Mouse (Mus musculus) lung, embryonic 16.5 days (tissue): ENCODE measurements around the gene Zbtb21. TPM values are rescaled to one million over a fixed set of nuclear protein-coding genes. Genes with fewer than 3 reads are reported as not detected.

Experiments
- ATAC-seq: fragments of 200-750 bp; cut with Nextera tagmentation; 2 replicates; pipeline ENCODE4 v1.8.0; 2017; ENCODE audit warnings: low read depth, mild to moderate bottlenecking, moderate library complexity
- H3K27ac ChIP-seq: fragments of 300-500 bp; sonication (generic); 2 replicates; pipeline ENCODE4 v1.5.1; 2014; ENCODE audit warnings: mild to moderate bottlenecking, control low read depth, low read length
- H3K27me3 ChIP-seq: fragments of 300-500 bp; sonication (generic); 2 replicates; pipeline ENCODE4 v1.6.1; 2014; ENCODE audit warnings: low read depth, low read length, mixed read lengths; ENCODE audit not compliant: control insufficient read depth, insufficient read depth
- H3K36me3 ChIP-seq: fragments of 300-500 bp; sonication (generic); 2 replicates; pipeline ENCODE4 v1.6.1; 2014; ENCODE audit warnings: low read length; ENCODE audit not compliant: control insufficient read depth, insufficient read depth
- H3K4me1 ChIP-seq: fragments of 300-500 bp; sonication (generic); replicated peaks from 2 replicates; pipeline ENCODE4 v1.6.1; 2014; ENCODE audit warnings: low read length, mixed read lengths; ENCODE audit not compliant: control insufficient read depth, insufficient read depth
- H3K4me2 ChIP-seq: fragments of 300-500 bp; sonication (generic); 2 replicates; pipeline ENCODE4 v1.6.1; 2014; ENCODE audit warnings: low read depth, low read length, control low read depth
- H3K4me3 ChIP-seq: fragments of 300-500 bp; sonication (generic); 2 replicates; pipeline ENCODE4 v1.5.1; 2014; ENCODE audit warnings: mild to moderate bottlenecking, low read length, control low read depth
- H3K9ac ChIP-seq: fragments of 300-500 bp; sonication (generic); 2 replicates; pipeline ENCODE4 v1.6.1; 2014; ENCODE audit warnings: low read length, control low read depth
- H3K9me3 ChIP-seq: fragments of 300-500 bp; sonication (generic); 2 replicates; pipeline ENCODE4 v1.6.1; 2016; ENCODE audit warnings: low read length; ENCODE audit not compliant: control insufficient read depth
- WGBS: fragments of 180-500 bp; shearing (Covaris S2); extraction: QIAGEN DNeasy Blood & Tissue Kit; methylation state at CpG from one replicate; pipeline ENCODE4 v1.1.7; 2014; 5-methylcytosine and 5-hydroxymethylcytosine counted together
- polyA plus RNA-seq: library from polyadenylated mRNA; unstranded; fragments of >200 nt; fragmentation: Nextera tagmentation; extraction: Ambion mirVana; gene quantifications from 2 replicates; pipeline ENCODE4 v1.2.1, GENCODE M21; 2015

Gene Zbtb21
- polyA plus RNA-seq, 1 experiment from 2014 or later: 13.6 TPM

DNA sequence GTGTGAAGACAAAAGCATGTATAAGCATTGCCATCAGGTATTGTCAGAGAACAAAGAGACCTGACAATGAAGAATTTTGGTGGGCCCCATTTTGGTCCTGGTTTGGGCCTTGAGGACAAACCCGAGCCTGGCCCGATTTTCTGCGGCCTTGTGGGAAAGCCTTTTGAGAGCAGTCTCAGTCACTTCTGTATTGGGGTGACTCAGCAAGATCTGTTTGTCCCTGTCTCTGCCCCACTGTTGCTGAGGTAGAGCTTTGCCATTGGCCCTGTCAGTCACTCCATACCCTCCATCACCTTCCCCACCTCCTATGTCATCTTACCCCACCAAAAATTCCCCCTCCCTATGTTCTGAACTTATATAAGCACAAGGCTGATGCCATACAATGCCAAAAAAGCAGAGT, 15.3 kb upstream of the Zbtb21 start:
- H3K27ac ChIP-seq: no peak overlapping the region
- ATAC-seq: no peak

DNA sequence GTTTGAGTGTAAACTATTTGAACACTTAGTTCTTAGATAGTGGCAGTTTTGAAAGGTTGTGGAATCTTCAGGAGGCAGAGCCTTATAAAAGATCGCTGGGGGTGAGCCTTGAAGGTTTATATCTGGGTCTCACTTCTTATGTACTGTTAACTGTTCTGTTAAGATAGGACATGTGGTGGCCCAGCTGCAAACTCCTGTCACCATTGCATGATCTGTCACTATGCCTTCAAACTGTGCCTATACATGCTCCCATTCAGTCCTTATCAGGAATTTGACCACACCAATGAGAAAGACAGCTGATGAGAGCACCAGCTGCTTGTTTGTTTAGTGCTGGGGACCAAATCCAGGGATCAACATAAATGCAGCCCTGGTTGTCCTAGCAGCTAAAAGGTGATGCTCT, 14.9 kb upstream of the Zbtb21 start:
- ATAC-seq: no peak
- Histone ChIP-seq H3K4me2 (no peak overlapping the region), H3K27me3 (no peaks in the 10 kb centered on the region), H3K4me3 (no peak overlapping the region), H3K36me3 (no peaks in the 10 kb centered on the region), H3K9me3 (no peaks in the 10 kb centered on the region), H3K4me1 (no peaks in the 10 kb centered on the region), H3K9ac (no peak overlapping the region), H3K27ac (no peak overlapping the region)
- WGBS: 55% methylated on average over 1 of the region's 1 CpGs

More for the DNA sequence above, 15.3 kb upstream of the Zbtb21 start:
- Histone ChIP-seq H3K36me3 (no peaks in the 10 kb centered on the region), H3K4me3 (no peak overlapping the region), H3K9ac (no peak overlapping the region), H3K9me3 (no peaks in the 10 kb centered on the region), H3K27me3 (no peaks in the 10 kb centered on the region), H3K4me1 (no peaks in the 10 kb centered on the region), H3K4me2 (no peak overlapping the region)
- WGBS: 92% methylated on average over 3 of the region's 3 CpGs

DNA sequence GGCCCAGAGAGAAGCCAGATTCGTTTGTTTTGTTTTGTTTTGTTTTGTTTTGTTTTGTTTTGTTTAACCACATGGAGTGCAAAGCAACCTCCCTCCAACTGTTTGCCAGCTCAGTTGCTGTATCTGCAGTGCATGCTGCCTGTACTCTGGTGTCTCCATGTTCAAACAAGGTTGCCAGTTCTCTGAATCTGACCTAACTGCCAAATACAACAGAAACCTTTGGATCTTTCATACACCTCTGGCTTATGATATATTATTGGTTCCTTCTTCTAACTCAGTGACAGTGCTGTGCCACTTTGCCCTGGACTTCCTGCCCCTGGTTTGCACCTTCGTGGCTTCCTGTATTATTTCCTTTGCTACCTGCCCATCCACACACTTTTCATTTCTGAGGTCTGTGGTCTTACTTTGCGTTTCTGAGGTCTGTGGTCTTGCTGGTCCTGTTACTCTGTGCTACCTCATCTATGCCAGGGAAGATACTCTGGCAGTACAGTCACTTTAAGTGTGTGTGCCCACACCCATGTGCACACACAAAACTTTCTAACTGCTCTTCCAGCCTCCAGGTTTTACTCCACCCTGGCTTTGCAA, 1.6 kb upstream of the Zbtb21 start:
- Histone ChIP-seq H3K27me3 (no peaks in the 10 kb centered on the region), H3K27ac (no peak overlapping the region), H3K4me3 (no peak overlapping the region), H3K4me1 (peaks cover 8% of the 10 kb centered on the region; the same call in 1 of the 2 replicates), H3K4me2 (no peak overlapping the region), H3K9ac (no peak overlapping the region), H3K9me3 (no peaks in the 10 kb centered on the region), H3K36me3 (no peaks in the 10 kb centered on the region)
- no peak for ATAC-seq
- WGBS: 81% methylated on average over 3 of the region's 3 CpGs

DNA sequence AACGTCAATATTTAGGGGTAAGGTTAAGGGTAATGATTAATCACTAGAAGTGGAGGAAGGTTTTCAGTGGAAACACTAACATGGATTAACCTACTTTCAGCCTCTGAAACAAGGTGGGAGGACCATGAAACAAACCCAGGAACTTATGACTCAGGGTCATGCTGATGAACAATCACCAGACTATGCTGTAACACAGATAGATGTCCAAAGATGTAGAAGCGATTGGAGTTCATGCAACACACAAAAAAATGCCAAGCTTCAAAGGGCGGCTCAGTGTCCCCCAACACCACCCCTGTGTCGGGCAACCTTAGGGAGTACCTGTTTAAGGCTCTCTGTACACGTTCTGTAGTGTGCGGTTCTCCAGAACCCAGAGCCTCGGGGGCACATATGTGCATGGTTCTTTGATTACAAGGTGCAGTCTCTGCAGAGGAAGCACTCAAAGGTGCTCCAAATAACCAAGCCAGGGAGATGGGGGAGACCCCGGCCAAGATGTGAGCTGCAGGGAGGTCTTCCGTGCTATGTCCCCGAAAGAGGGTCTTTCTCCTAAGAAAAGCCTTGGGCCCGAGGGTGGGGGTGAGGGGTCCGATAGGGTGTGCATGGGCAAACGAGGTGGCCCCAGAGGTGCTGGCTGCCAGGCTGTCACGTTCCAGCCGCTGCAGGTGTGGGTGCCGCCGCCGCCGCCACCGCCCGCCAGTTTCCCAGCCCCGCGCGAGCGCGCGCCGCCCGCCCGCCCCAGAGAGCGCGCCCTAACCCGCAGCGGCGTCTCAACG, 856 bp downstream of the Zbtb21 start:
- ATAC-seq: no peak; the same call in 1 of the 2 replicates
- Histone ChIP-seq H3K27me3 (no peaks in the 10 kb centered on the region), H3K27ac (peak overlapping the region; percentile 96), H3K4me3 (peak overlapping the region; percentile 79), H3K9me3 (no peaks in the 10 kb centered on the region), H3K4me2 (peak overlapping the region; percentile 89), H3K9ac (peak overlapping the region; percentile 90), H3K36me3 (no peaks in the 10 kb centered on the region; the same call in 1 of the 2 replicates), H3K4me1 (peaks cover 8% of the 10 kb centered on the region; the same call in 1 of the 2 replicates)
- 5% methylated on average over 25 of the region's 36 CpGs for WGBS

DNA sequence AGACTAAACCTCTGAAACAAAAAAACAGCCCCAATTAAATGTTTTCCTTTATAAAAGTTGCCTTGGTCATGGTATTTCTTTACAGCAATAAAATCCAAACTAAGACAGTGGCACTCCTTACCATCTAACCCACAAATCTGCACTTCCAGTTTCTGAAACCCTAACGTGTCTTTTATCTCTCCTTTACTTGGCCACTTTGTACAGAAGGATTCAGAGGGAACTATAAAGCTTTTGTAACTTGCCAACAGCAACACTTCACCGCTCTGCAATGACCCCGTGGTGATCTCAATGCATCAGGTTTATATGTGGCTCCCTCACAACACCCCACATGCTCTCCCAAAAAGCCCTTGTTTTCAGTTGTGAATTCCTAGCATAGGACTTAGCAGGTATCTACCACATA, 2.1 kb downstream of the Zbtb21 start:
- ATAC-seq: no peak
- H3K9me3 ChIP-seq: no peaks in the 10 kb centered on the region
- no peak overlapping the region for H3K9ac ChIP-seq
- no peak overlapping the region for H3K27ac ChIP-seq
- no peak overlapping the region for H3K4me2 ChIP-seq
- H3K4me3 ChIP-seq: no peak overlapping the region
- WGBS: 89% methylated on average over 3 of the region's 3 CpGs
- peaks cover 8% of the 10 kb centered on the region; the same call in 1 of the 2 replicates for H3K4me1 ChIP-seq
- H3K27me3 ChIP-seq: no peaks in the 10 kb centered on the region
- no peaks in the 10 kb centered on the region; the same call in 1 of the 2 replicates for H3K36me3 ChIP-seq

DNA sequence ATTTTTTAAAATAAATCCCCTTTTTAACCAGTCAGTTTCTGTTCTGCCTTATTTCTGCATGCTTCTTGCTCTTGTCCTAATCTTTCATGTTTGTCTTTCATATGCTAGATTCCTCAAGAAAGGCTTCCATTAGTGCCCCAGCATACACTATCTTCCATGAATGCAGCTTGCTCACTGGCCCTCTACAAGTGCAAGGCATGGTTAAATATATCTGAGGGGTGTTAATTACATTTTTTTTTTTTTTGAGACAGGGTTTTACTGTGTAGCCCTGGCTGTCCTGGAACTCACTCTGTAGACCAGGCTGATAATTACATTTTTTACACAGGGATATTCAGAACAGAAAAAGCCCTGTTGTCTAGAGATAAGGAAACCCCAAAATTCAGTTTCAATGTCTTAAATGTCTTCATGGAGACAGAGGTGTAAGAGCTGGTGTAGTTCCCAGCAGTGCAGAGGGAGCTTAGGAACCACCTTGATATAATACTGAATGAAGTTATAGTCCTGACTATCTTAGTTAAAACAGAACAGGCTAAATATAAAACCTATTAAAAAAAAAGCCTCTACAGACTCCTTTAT, 3.9 kb downstream of the Zbtb21 start:
- no peak for ATAC-seq
- peaks cover 8% of the 10 kb centered on the region; the same call in 1 of the 2 replicates for H3K4me1 ChIP-seq
- no peak overlapping the region for H3K27ac ChIP-seq
- H3K9me3 ChIP-seq: no peaks in the 10 kb centered on the region
- no peaks in the 10 kb centered on the region; the same call in 1 of the 2 replicates for H3K36me3 ChIP-seq
- H3K27me3 ChIP-seq: no peaks in the 10 kb centered on the region
- H3K4me2 ChIP-seq: no peak overlapping the region
- H3K4me3 ChIP-seq: no peak overlapping the region
- H3K9ac ChIP-seq: no peak overlapping the region

DNA sequence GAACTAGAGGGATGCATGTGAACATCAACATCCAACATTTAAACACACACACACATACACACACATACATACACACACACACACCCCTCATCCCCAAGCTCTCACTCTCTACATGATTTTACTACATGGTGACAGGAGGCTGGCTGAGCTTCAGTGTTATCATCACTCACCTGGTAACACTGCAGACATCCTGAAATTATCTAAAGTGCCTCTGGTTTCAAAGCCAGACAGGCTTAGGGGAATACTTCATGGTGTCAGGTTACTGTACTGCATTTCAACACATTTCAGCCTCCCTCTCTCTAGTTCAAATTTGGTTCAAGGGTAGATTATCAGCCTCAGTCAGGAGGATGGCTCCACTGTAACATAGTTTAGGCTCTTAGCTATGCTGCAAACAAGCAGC, 4.8 kb downstream of the Zbtb21 start:
- no peaks in the 10 kb centered on the region for H3K9me3 ChIP-seq
- H3K27me3 ChIP-seq: no peaks in the 10 kb centered on the region
- H3K27ac ChIP-seq: no peak overlapping the region
- peaks cover 2% of the 10 kb centered on the region; the same call in 1 of the 2 replicates for H3K36me3 ChIP-seq
- ATAC-seq: no peak
- peaks cover 8% of the 10 kb centered on the region; the same call in 1 of the 2 replicates for H3K4me1 ChIP-seq
- H3K4me2 ChIP-seq: no peak overlapping the region
- no peak overlapping the region for H3K4me3 ChIP-seq
- H3K9ac ChIP-seq: no peak overlapping the region

DNA sequence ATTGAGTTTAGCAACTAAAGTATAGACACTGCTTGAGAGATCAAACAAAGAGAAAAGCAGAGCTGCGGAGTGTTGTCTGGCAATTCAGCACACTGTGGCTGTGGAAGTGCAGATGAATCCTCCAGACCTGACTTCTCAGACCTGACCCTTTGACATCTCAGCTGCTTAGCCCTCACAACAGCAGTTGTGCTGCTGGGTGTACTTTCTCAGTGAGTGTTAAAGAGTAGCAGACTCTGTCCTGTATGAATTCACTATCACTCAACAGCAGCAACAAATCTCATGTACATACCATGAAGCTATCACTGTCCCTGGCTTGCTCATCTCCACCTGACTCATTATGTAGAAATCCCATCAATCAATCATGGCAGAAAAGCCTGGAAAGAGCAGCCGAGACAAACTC, 6.4 kb downstream of the Zbtb21 start:
- peaks cover 4% of the 10 kb centered on the region; the same call in 1 of the 2 replicates for H3K4me1 ChIP-seq

DNA sequence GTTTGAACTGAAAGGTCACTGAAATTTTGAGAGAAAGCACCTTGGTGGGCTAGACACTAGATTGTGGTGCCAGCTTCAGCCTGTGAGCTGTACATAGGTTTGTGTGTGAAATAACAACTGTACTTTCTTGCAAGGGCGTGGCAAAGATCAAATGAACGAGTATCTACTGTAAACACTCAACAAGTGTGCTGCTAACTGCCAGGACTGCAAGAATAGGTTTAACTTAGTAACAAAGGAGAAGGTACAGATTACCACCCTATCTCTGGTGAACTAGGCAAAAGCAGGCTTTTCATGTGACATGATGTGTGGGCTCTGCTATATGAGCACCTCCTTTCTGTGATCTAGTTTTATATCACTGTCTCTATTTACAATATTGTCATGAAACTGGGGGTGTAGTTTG, 9.1 kb downstream of the Zbtb21 start:
- Histone ChIP-seq H3K9ac (no peak overlapping the region), H3K4me1 (no peaks in the 10 kb centered on the region), H3K4me2 (no peak overlapping the region), H3K36me3 (peaks cover 25% of the 10 kb centered on the region), H3K4me3 (no peak overlapping the region), H3K9me3 (no peaks in the 10 kb centered on the region), H3K27ac (no peak overlapping the region), H3K27me3 (no peaks in the 10 kb centered on the region)
- WGBS: 62% methylated on average over 2 of the region's 2 CpGs
- no peak for ATAC-seq

More for the DNA sequence above, 6.4 kb downstream of the Zbtb21 start:
- 81% methylated on average over 2 of the region's 2 CpGs for WGBS
- no peaks in the 10 kb centered on the region for H3K27me3 ChIP-seq
- H3K36me3 ChIP-seq: peaks cover 11% of the 10 kb centered on the region
- no peak overlapping the region for H3K4me2 ChIP-seq
- no peak for ATAC-seq
- no peaks in the 10 kb centered on the region for H3K9me3 ChIP-seq
- no peak overlapping the region for H3K4me3 ChIP-seq
- H3K9ac ChIP-seq: no peak overlapping the region
- no peak overlapping the region for H3K27ac ChIP-seq
